Mouse (Mus musculus) hindbrain, embryonic 12.5 days (tissue): ENCODE results near the gene Setd1b. TPM values are rescaled to one million over a fixed set of nuclear protein-coding genes. Genes with fewer than 3 reads are reported as not detected.
A peak's percentile ranks its signal among the peaks of the same experiment; 100 is the strongest.

Source experiments
- ATAC-seq: fragments of 200-750 bp; cut with Nextera tagmentation; 2 replicates; pipeline ENCODE4 v1.8.0; 2017; ENCODE audit warnings: moderate TSS enrichment; ENCODE audit not compliant: low FRiP score
- H3K27ac ChIP-seq: fragments of 300-500 bp; sonication (generic); 2 replicates; pipeline ENCODE4 v1.5.1; 2016; ENCODE audit warnings: mild to moderate bottlenecking
- H3K27me3 ChIP-seq: fragments of 300-500 bp; sonication (generic); 2 replicates; pipeline ENCODE4 v1.6.1; 2016; ENCODE audit warnings: mild to moderate bottlenecking
- H3K36me3 ChIP-seq: fragments of 300-500 bp; sonication (generic); 2 replicates; pipeline ENCODE4 v1.6.1; 2016; ENCODE audit warnings: mild to moderate bottlenecking
- H3K4me1 ChIP-seq: fragments of 300-500 bp; sonication (generic); 2 replicates; pipeline ENCODE4 v1.6.1; 2016
- H3K4me2 ChIP-seq: fragments of 300-500 bp; sonication (generic); replicated peaks from 2 replicates; pipeline ENCODE4 v1.6.1; 2016; ENCODE audit warnings: mild to moderate bottlenecking
- H3K4me3 ChIP-seq: fragments of 300-500 bp; sonication (generic); 2 replicates; pipeline ENCODE4 v1.5.1; 2016; ENCODE audit warnings: mild to moderate bottlenecking
- H3K9ac ChIP-seq: fragments of 300-500 bp; sonication (generic); 2 replicates; pipeline ENCODE4 v1.6.1; 2016; ENCODE audit warnings: mild to moderate bottlenecking, moderate library complexity
- H3K9me3 ChIP-seq: fragments of 300-500 bp; sonication (generic); replicated peaks from 2 replicates; pipeline ENCODE4 v1.6.1; 2016; ENCODE audit warnings: mild to moderate bottlenecking
- whole genome bisulfite sequencing: fragments of 180-500 bp; shearing (Covaris S2); methylation state at CpG from one replicate; pipeline ENCODE4 v1.1.7; 2016; 5-methylcytosine and 5-hydroxymethylcytosine counted together
- polyA plus RNA-seq: library from polyadenylated mRNA; unstranded; fragments of >200 nt; fragmentation: Nextera tagmentation; extraction: Ambion mirVana; gene quantifications from 2 replicates; pipeline ENCODE4 v1.2.1, GENCODE M21; 2016

Gene Setd1b
- polyA plus RNA-seq, 1 experiment from 2014 or later: 13.8 TPM

- Histone ChIP-seq H3K9ac (no peak overlapping the region), H3K4me3 (no peak overlapping the region), H3K4me2 (no peak overlapping the region), H3K36me3 (peaks cover 52% of the 10 kb centered on the region), H3K9me3 (no peaks in the 10 kb centered on the region), H3K27me3 (no peaks in the 10 kb centered on the region), H3K27ac (no peak overlapping the region), H3K4me1 (peaks cover 44% of the 10 kb centered on the region)
- ATAC-seq: no peak
- 89% methylated on average over 9 of the region's 9 CpGs for WGBS
Observed at GRCm38 (mm10) chr5:123130030-123130813, 11.8 kb upstream of the Setd1b start.

GRCm38 (mm10) chr5:123130814-123131148 lies 11.2 kb upstream of the Setd1b start:
- H3K27ac ChIP-seq: no peak overlapping the region
- peaks cover 50% of the 10 kb centered on the region for H3K4me1 ChIP-seq
- WGBS: 94% methylated on average over 5 of the region's 5 CpGs
- H3K9me3 ChIP-seq: no peaks in the 10 kb centered on the region
- H3K9ac ChIP-seq: no peak overlapping the region
- H3K4me2 ChIP-seq: no peak overlapping the region
- peaks cover 46% of the 10 kb centered on the region for H3K36me3 ChIP-seq
- no peak for ATAC-seq
- no peak overlapping the region for H3K4me3 ChIP-seq
- no peaks in the 10 kb centered on the region for H3K27me3 ChIP-seq

DNA sequence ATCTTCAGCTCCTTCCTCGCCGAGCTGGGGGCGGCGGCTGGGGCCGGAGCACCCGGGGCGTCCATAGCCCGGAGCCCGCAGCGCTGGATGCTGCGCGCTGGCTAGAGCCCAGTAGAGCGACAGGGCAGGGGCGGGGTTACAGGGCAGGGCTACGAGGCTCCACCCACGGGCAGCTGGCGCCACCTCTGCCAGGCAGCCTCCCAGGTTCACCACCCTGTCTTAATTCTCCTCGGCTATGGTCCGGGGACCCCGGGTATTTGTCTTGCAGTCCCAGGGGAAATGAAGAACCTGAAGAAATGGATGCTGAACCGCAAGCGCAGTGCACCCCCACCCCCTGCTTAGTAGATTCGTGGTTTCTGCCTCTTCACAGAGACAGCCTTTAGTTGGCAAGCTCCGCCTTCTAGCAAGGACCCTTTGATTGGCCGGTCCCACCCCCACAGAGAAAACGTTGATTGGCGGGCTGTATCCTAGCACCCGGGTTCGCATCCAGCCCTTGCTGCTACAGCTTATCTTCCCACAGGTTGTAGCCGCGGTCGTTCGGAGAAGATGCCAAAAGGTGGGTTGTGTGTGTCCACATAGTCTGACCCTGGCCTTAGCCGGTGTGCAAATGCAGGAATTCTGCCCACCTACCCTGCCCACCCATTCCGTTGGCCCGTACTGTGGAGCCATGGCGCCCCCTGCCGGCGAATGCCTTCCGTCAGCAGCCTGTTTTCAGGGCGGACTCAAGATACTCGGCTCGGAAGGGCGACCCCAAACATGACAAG lies 9.5 kb upstream of the Setd1b start, which contains the start of gene Rhof:
Gene Rhof, minus strand, starts transcription at position 385 of the 764 bp plus-strand sequence.
- 2% methylated on average over 44 of the region's 44 CpGs for WGBS
- Histone ChIP-seq H3K27me3 (no peaks in the 10 kb centered on the region), H3K36me3 (peaks cover 40% of the 10 kb centered on the region), H3K4me1 (peaks cover 67% of the 10 kb centered on the region), H3K4me2 (peak within 1 kb of the TSS; percentile 100), H3K9ac (peak within 1 kb of the TSS; percentile 100), H3K4me3 (peak within 1 kb of the TSS; percentile 27), H3K27ac (peak within 1 kb of the TSS; percentile 100), H3K9me3 (no peaks in the 10 kb centered on the region)
- peak; percentile 44 for ATAC-seq

GRCm38 (mm10) chr5:123133083-123133783 lies 8.8 kb upstream of the Setd1b start:
- 20% methylated on average over 18 of the region's 18 CpGs for WGBS

DNA sequence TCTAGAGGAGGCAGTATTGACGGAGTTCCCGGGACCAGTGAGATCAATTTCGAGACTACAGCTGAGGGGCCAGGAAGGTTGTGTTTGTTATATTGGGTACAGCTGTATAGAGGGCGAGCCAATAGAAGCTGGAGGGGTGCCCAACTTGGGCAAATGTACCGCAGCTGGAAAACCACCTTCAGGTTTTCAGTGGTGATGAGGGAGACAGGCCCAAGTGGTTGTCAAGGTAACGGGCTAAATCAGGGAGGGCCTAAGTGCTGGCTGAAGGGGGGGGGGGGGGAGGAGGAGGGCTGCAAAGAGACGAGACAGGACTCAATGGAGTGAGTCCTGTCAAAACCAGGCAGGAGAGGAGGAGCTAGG lies 8.2 kb upstream of the Setd1b start:
- Histone ChIP-seq H3K36me3 (peaks cover 30% of the 10 kb centered on the region), H3K9me3 (no peaks in the 10 kb centered on the region), H3K4me3 (peak overlapping the region; percentile 98; the same call in 1 of the 2 replicates), H3K27me3 (no peaks in the 10 kb centered on the region), H3K4me1 (peaks cover 72% of the 10 kb centered on the region), H3K27ac (peak overlapping the region; percentile 100), H3K4me2 (peak overlapping the region; percentile 100), H3K9ac (peak overlapping the region; percentile 100; the same call in 1 of the 2 replicates)
- no peak for ATAC-seq
- 16% methylated on average over 6 of the region's 7 CpGs for WGBS

More at GRCm38 (mm10) chr5:123133083-123133783, 8.8 kb upstream of the Setd1b start:
- H3K9ac ChIP-seq: 0 out of 2 replicates have a peak overlapping the region, but pooled peaks have one; percentile 100
- ATAC-seq: no peak
- H3K4me1 ChIP-seq: peaks cover 74% of the 10 kb centered on the region
- H3K27ac ChIP-seq: peak overlapping the region; percentile 100
- peaks cover 34% of the 10 kb centered on the region for H3K36me3 ChIP-seq
- peak overlapping the region; percentile 98; the same call in 1 of the 2 replicates for H3K4me3 ChIP-seq
- no peaks in the 10 kb centered on the region for H3K27me3 ChIP-seq
- peak overlapping the region; percentile 100 for H3K4me2 ChIP-seq
- no peaks in the 10 kb centered on the region for H3K9me3 ChIP-seq

DNA sequence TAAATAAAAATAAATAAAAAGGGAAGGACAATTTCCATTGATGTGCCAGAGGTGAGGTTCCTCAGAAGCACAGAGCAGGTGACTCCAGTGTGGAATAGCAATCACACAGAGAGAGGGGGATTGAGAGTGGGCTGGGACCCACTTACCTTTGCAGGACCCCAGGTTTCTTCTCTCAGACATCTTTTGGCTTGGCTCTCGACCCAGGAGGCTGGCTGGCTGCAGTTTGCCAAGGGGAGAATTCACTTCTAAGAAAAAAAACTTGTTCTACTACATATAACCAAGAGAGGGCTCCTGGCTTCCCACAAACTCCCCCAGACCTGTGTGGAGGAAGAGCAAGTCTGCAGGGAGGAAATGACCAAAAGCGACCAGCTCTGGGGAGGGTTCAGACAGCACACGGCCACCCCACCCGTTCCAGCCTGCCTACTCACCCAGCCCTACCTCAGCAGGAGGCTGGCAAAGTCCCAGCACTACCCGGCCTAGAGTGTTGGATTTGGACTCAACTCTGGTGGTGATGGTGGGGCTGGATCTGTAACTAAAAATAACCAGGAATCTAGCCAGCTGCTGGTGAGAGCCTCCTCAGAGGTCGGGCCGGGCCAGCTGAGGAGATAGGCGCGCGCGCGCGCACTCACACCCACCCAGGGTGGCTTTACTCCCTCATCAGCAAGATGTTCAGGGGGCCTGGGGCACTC lies 7.7 kb upstream of the Setd1b start:
- no peaks in the 10 kb centered on the region for H3K27me3 ChIP-seq
- 24% methylated on average over 13 of the region's 13 CpGs for WGBS
- H3K36me3 ChIP-seq: peaks cover 29% of the 10 kb centered on the region
- no peaks in the 10 kb centered on the region for H3K9me3 ChIP-seq
- H3K4me3 ChIP-seq: peak overlapping the region; percentile 98
- peak overlapping the region; percentile 100 for H3K27ac ChIP-seq
- H3K9ac ChIP-seq: peak overlapping the region; percentile 100
- peaks cover 69% of the 10 kb centered on the region for H3K4me1 ChIP-seq
- peak overlapping the region; percentile 100 for H3K4me2 ChIP-seq
- no peak for ATAC-seq

GRCm38 (mm10) chr5:123134875-123135382 lies 7.1 kb upstream of the Setd1b start:
- H3K9ac ChIP-seq: peak overlapping the region; percentile 100
- peak overlapping the region; percentile 100 for H3K4me2 ChIP-seq
- no peaks in the 10 kb centered on the region for H3K9me3 ChIP-seq
- 19% methylated on average over 8 of the region's 8 CpGs for WGBS
- peaks cover 23% of the 10 kb centered on the region; the same call in 1 of the 2 replicates for H3K36me3 ChIP-seq
- no peaks in the 10 kb centered on the region for H3K27me3 ChIP-seq
- no peak for ATAC-seq
- peak overlapping the region; percentile 98 for H3K4me3 ChIP-seq
- peak overlapping the region; percentile 100 for H3K27ac ChIP-seq
- peaks cover 69% of the 10 kb centered on the region for H3K4me1 ChIP-seq

DNA sequence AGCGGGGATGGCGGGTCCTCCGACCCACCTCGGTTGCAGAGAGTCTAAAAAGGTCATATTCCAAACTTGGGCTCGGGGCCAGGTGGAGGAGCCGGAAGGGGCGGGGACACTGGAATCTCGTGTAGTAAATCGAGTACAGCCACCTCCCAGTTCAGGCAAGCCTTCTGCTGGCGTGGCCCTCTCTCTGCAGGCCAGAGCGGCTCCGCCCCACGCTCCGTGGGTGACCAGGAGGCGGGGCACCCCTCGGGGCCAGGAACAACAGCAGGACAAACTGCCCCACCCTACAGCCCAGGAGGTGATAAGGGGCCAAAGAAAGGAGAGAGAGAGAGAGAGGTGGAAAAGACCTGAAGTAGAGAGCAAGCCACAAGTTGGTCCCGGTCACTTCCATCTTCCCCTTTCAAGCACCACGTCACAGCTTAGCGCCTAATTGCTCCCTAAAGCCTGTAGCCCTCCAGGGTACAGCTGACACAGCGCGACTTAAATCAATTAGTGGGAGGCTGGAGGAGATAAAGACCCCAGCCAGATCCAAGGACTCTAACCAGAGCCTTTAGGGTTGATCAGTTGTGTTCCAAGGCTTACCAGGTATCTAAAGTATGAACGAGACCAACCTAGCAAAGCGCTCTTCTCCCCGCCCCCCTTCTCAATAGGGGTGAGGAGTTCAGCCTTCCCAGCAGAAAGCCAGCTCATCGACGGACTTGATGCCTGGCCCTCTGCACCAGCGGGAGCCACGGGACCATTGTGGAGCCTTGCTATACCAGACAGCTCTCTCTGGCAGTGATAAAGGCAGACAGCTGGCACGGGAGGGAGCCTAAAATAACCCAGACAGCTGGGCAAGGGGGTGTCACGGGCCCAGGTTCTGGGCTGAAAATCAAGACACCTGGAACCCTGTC lies 6.3 kb upstream of the Setd1b start:
- Histone ChIP-seq H3K9ac (peak overlapping the region; percentile 100), H3K27me3 (no peaks in the 10 kb centered on the region), H3K9me3 (no peaks in the 10 kb centered on the region), H3K36me3 (peaks cover 18% of the 10 kb centered on the region; the same call in 1 of the 2 replicates), H3K27ac (peak overlapping the region; percentile 100), H3K4me2 (peak overlapping the region; percentile 100), H3K4me3 (peak overlapping the region; percentile 98), H3K4me1 (peaks cover 69% of the 10 kb centered on the region)
- WGBS: 4% methylated on average over 29 of the region's 30 CpGs
- no peak for ATAC-seq

GRCm38 (mm10) chr5:123136361-123137043 lies 5.5 kb upstream of the Setd1b start:
- peak; percentile 17; the same call in 1 of the 2 replicates for ATAC-seq

More at GRCm38 (mm10) chr5:123136361-123137043, 5.5 kb upstream of the Setd1b start:
- H3K4me1 ChIP-seq: peaks cover 68% of the 10 kb centered on the region
- peak overlapping the region; percentile 100 for H3K9ac ChIP-seq
- H3K27ac ChIP-seq: peak overlapping the region; percentile 100
- H3K27me3 ChIP-seq: no peaks in the 10 kb centered on the region
- under 1% methylated on average over 13 of the region's 13 CpGs for WGBS
- peak overlapping the region; percentile 98 for H3K4me3 ChIP-seq
- H3K36me3 ChIP-seq: peaks cover 18% of the 10 kb centered on the region; the same call in 1 of the 2 replicates
- peak overlapping the region; percentile 100 for H3K4me2 ChIP-seq
- no peaks in the 10 kb centered on the region for H3K9me3 ChIP-seq
